Mouse (Mus musculus) ovary, postnatal 36 days (tissue): ENCODE measurements around the gene Gzmk.

ENCODE experiments used
- DNase-seq: peaks from one replicate; pipeline ENCODE4 v3.0.0; 2022; ENCODE audit warnings: low spot score, mixed read lengths

The Gzmk gene

DNA sequence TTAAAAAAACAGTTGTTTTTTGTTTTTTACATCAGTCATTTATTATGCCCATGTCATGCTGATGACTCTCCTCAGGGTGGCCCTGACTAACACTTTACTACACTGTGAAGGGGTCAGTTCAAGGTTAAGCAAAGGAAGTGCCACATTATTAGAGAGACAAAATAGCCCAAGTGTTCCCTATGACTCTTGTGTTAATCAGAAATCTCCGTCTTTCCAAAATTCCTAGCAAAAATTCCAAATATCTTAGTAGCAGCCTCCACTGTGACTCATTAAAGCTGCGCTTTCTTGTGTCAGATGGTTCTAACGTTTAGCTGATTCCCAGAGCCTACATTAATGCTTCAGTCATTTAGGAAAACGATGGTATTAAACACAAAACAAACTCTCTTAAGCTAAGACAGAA, 23.5 kb downstream of the Gzmk start:
- no peak for DNase-seq

GRCm38 (mm10) chr13:113201631-113202030, 24.1 kb downstream of the Gzmk start:
- DNase-seq, result no peak

- DNase-seq, result no peak
Measured at GRCm38 (mm10) chr13:113200726-113201125, 25.0 kb downstream of the Gzmk start.

DNA sequence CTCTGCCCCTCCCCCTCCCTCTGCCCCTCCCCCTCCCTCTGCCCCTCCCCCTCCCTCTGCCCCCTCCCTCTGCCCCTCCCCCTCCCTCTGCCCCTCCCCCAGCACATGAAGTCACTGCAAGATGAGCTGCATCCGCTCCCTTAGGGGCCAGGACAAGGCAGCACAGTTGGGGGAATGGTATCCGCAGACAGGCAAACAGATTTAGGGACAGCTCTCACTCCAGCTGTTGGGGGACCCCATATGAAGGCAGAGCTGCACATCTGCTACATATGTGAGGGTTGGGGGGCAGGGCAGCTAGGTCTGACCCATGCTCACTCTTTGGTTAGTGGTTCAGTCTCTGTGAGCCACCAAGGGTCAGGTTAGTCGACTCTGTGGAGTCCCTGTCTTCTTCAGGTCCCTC, 26.4 kb downstream of the Gzmk start:
- DNase-seq, result no peak

DNA sequence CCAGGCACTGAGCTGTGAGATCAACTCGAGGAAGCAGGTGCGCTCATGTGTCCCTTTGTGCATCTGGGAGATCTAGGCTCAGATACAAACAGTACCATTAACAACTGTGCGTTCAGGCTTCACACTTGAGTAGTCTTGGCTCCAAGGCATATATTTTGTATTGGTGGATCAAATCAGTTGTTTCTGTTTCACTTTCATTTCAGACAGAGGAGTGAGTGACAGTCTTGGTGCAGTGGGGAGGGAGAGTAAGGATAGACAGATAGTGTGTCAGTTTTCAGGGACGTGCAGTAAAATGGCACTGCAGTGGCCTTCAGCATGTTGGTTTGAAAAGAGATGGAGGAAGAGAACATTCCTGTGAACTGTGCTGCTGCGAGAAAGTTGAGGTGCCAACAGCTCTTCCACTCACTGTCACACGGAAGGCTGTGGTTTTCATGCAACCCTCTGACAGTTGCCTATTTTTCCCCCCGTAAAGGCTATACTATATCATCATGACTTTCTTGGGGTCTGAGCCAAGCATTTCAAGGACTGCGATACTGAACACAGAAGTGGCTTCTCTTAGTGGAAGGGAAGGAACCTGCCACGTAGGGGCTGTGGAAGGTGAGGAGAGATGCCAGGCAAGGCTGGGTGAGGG, 27.7 kb downstream of the Gzmk start:
- DNase-seq, result no peak

DNA sequence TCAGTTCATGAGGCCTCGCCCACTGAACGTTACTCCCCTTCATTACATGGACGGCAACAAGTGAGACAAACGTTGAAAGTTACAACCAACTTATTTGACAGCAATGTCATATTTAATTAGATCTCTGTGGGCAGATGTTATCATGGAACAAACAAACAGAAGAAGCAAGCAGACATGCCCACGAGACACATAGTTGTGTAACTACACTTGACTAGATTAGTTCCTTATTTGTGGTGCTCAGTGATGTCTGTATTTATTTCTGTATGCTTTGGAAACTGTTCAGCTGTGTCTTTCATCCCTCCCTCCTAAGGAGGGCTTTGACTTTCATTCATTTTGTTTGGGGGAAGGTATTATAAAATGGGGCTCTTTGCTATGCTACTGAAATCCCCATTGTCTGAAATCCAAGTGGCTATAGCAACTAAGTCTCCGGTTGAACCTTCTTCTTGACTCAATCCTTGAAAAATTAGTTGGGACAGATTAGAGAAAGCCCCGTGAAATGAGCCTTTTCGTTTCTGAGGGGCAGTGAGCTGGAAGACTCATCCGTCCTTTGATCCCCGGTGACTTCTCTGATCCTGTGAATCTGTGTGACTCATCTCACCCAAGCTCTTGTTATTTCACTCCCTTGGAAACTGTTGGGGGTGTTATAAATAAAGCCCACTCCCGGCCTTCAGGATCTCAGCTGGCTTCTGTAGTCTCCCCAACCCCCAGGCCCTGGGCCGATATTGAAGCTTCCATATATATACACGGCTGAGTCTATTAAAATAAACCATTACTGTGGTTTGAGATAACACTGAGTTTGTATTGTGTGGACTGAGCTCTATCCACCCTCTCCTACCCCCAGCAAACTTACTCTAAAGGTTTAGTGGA, 28.7 kb downstream of the Gzmk start:
- DNase-seq, result no peak

GRCm38 (mm10) chr13:113183720-113184119, 42.0 kb downstream of the Gzmk start:
- no peak for DNase-seq

DNA sequence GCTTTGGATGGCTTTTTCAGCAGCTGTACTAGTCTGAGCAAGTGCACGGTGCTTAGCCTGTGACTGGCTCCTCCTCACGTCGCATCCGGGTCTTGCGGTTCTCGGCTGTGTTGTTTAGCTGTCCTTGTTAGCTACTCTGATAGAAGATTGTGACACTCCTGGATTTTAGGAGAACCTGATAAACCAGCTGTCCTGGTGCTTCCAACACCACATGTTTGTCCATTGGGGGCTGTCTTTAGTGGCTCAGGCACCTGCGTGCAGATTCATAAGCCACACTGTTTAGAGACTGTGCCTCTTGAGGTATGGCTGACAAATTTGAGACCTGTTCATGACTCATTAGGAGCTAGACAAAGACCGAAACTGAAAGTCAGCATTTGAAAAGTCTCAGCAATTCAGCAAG, 42.4 kb downstream of the Gzmk start:
- no peak for DNase-seq

- DNase-seq, result no peak
Measured at GRCm38 (mm10) chr13:113174162-113174561, 51.5 kb downstream of the Gzmk start.

GRCm38 (mm10) chr13:113170256-113170655, 55.5 kb downstream of the Gzmk start:
- no peak for DNase-seq

DNA sequence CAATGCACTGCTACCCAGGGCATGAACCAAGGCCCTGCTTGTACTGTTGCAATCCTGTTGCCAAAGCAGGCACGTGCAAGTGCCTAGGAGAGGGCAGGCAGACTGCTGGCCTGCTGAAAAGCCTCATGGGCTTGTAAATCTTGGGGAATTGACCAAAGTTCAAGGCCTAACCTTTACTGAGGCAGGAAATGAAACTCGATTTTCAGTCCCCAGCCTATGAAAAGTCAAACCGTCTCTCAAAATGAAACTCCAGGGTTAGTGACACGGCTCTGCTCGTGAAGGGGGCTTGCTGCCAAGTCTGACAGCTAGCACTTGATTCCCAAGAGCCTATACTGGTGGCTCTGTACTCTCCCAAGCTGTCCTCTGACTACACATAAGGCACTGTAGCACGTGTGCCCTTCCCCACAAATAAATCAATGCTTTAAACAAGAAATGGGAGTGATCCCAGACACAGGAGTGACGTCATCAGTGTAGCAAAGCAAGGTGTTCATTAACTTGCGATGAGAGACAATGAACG, 57.6 kb downstream of the Gzmk start:
- no peak for DNase-seq

- DNase-seq, result no peak
Measured at GRCm38 (mm10) chr13:113164252-113165005, 61.3 kb downstream of the Gzmk start.

GRCm38 (mm10) chr13:113151556-113151955, 74.2 kb downstream of the Gzmk start:
- no peak for DNase-seq

- no peak for DNase-seq
Measured at GRCm38 (mm10) chr13:113139597-113139996, 86.1 kb downstream of the Gzmk start.

DNA sequence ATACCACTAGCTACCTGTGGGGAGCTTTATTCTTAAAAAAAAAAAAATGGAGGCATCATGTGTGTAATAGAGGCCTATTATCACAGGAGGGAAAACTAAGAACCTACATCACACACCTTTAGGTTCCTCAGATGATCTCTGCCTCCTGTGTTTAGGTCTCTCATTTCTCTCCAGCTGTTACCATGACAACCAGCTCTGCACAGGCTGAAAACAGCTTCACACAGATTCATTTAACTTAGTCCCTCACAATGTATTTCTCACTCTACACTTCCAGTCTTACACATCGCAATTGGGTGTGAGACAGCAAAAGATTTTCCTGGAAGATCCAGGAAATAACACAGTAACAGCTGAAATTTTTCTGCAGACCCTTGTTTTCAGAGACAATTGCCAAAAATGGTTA, 95.7 kb downstream of the Gzmk start:
- no peak for DNase-seq
